Mouse (Mus musculus) cerebellum, adult 18-20 months (tissue): ENCODE data around the gene Enho.

Experiments used
- DNase-seq, 2 experiments: peaks; one replicate each; pipeline ENCODE4 v3.0.0; 2021

The Enho gene

DNA sequence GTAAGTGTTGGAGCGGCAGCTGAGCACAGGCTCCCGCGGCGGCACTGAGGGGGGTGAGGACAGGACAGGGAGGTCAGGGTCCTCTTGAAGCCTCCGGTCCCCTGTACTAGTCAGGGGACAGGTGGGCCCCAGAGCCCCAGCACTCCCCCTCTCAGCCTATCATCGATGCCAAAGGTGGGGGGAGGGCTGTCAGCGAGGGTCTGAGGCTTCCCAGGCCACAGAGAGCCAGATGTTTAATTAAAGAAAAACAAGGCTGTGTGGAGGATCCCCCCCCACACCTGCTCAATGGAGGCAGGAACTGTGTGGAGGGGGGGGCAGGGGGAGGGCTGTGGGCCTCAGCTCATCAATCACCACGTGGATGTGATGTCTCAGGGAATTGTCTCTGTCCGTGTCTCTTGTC, 23.5 kb upstream of the Enho start:
- no peak for DNase-seq

DNA sequence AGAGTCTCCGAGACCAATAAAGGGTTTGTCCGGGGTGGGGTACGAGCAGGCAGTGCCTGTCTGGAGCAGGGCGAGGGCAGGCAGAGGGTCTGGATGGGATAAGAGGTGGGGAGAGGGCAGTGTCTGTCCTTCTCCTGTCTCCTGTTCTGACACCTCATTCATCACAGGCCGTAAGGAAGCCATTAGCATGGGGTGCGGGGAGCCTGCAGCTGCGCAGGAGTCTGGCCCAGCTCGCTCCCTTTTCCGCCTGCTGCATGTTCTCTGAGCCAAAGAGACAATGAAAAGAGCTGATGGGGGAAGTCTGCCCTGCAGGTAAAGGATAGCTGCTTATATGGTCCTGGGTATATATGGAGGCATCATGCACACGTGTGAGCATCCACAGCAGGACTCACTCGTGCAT, 22.6 kb upstream of the Enho start:
- no peak for DNase-seq

DNA sequence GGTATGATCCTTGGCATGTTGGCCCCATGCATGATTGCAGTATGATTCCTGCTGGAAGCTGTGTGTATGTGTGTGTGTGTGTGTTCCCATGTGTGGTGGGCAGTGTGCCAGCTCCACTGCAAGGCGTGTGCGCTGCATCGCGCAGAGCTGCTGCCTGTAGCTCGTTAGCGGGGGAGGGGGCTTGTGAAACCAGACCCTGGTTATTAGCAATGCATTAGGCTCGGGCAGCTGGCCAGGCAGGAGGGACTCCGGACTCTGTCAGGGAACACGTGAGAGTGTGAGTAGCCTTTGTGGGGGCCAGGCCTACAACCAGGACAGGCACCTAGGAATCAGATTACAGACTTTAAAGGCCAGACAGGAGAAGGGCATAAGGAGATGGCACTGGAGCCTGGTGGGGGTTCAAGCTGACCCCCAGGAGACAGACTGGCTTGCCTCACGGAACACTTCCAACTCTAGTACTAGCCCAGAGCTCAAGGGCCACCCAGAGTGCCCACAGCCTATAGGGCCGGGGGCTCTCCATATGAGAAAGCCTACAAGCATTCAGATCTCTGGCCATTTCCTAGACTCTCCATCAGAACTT, 20.8 kb upstream of the Enho start:
- no peak for DNase-seq

DNA sequence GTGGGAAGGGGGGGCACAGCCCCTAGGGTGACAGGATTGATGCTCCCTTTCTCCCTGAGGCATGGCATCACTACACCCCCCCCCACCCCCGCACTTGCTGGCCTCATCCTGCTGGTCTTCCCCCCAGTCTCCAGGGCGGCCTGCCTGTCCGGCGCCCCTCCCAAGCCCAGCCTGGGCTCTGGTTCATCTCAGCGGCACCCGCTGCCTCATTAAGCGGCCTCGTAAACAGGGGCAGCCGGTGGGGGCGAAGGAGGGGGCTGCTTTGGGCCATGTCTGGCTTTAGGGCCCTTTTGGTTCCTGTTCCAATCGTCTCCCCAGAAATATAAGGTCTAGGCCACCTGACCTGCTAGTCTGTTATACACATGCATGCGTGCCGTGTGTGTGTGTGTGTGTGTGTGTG, 19.4 kb upstream of the Enho start:
- no peak for DNase-seq

DNA sequence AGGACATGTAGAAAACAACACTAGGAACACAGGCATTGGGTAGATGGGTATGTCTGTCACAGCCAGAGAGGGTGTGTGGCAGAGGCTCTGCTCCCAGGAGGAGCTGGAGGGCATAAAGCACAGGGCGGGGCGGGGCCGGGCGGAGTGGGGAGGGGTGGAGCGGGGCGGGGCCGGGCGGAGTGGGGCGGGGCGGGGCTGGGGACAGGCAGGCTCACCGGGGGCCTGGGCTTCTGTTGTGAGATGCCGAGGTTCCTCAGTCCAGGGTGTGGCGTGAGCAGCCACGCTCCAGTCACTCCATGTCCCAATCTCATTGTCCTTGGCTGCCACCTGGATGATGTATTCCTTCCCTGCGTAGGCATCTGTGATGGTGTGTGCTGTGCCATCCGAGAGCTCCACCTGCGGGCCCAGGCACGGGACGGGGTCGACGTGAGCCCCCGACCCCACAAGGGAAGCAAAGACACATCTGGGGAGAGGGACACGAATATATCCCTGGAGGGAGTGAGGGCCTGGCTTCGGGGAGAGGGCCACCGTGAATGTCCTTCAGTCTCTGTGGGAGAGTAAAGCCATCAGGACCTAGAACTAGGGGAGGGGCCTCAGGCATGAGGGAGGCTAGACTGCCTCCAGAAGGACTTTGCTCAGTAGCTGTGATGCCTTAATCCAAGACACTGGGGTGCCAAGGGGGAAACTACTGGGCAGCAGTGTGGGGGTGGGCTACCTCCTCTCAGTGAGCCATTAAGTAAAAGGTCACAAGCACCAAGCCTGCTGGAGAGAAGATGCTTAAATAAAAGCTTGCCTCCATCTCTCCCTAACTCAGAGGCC, 18.7 kb upstream of the Enho start:
- DNase-seq, result no peak

DNA sequence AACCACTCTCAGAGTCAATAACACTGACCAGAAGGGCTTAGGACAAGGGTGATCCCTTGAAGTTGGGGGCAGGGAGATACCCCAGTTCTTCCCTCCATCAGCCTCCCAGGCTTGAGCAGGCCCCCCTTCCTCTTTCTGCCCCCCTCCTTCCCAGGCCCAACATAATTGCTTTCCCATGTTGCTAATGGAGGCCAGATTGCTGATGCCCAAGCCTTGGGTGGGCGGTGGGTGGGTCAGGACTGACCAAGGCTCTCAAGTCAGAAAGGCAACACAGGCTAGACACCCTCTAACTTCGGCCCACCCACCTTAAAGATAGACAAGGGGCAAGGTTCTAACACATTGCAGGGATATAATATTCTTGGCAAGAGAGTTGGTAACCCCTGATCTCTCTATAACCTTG, 15.4 kb upstream of the Enho start:
- no peak for DNase-seq

DNA sequence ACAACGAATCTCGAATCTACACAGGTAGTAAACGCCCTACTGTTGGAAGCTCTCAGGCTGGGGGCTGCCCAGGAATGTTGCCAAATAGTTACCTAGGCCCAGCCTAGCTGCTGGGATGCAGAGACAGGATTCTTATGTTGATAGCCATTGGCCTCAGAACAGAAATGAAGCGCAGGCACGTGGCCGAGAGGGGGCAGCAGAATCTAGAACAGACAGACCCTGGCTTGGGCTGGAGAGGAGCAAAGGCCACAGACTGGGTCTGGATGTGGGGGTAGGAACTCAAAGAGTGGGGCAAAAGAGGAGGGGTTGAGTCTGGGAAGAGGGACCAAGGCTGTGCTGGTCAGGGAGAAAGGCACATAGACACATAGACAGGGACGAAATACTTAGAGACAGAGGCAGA, 14.1 kb upstream of the Enho start:
- peak; percentile 79 to 81 for DNase-seq

DNA sequence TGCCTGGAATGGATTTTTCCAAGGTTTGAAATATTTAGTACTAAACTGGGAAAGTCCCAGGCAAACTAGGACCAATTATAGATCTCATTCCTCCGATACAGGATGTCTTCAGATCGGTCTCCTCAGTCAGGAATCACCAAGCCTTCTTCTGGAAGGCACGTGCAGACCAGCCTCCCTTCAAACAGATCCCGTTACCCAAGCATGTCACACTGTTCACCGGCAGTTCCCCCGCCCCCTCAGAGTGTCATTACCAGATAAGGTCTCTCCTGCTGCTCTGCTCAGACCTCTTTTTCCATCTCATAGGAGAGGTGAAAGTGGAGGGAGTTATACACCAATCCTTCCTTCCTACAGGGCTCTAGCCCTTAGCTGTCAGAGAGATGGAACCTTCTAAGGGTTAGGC, 13.6 kb upstream of the Enho start:
- no peak for DNase-seq

DNA sequence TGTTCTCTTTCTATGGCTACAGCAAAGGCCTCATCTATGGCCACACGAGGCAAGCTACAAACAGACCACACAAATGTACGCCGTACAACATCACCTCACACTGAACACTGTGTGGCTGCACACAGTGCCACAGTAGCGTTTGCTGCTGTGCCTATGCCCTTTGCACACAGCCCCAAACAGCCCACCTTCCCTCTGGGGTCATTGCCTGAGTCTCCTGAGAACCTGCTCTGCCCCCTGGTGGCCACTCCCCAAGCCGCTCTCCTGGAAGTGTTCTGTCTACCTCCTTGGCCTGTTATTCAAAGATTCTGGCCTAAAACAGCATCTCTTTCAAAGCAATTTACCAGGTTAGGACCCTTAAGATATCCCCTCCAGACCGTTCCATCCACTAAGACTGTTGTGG, 13.2 kb upstream of the Enho start:
- peak; percentile 80 to 87 for DNase-seq

DNA sequence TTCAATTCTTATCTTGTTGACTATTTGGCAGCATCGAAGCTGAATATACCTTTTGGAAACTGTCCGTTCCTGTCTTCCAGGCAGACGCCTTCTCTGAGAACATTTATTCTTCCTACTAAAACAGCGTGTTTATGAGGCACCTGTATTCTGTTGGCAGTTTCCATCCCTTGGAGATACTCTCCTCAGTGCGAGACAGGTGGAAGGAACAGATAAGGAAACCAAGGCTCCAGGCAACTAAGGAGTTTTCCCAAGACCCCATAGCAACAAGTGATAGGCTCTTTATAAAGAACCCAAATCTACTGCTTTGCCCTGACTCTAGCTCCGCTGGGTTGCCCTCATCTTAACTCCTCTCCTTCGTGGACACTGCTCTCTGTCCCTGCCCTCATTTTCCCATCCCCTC, 8.5 kb upstream of the Enho start:
- no peak for DNase-seq

DNA sequence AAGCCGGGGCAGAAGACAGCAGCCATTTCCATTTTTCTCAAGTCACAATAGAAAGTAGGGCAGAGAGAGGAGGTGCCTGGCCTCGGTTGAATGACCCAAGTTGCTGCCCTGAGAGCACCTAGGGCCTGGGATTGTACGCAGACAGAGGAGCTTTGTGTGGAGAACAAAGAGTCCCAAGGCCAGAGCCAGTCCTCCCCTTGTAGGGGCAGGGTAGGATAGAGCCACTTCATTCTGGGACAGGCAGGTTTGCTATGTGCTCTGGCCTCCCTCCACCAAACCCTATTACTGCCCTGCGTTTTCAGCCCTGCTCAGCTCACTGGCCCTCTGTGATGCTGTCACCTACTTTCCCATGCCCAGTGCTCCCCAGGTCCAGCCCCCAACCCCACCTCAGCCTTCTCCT, 8.0 kb upstream of the Enho start:
- no peak for DNase-seq

DNA sequence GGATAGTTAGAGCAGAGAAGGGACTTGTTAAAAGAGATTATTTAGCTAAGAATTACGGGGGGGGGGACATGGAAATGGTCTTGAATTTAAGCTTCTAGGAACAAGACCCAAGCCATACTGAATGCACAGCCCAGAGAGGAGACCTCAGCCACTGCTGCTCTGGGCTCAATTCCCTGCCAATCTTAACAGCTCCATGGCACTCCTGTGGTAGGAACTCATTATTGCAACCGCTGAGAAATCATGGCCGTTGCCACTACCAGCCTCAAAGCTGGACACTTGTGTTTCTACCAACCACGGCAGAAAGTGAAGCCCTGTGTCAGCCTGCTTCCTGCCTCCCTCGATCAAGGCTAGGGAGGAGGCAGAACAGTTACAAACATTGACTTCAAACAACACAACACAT, 5.4 kb upstream of the Enho start:
- DNase-seq, result peak; percentile 55 to 60

DNA sequence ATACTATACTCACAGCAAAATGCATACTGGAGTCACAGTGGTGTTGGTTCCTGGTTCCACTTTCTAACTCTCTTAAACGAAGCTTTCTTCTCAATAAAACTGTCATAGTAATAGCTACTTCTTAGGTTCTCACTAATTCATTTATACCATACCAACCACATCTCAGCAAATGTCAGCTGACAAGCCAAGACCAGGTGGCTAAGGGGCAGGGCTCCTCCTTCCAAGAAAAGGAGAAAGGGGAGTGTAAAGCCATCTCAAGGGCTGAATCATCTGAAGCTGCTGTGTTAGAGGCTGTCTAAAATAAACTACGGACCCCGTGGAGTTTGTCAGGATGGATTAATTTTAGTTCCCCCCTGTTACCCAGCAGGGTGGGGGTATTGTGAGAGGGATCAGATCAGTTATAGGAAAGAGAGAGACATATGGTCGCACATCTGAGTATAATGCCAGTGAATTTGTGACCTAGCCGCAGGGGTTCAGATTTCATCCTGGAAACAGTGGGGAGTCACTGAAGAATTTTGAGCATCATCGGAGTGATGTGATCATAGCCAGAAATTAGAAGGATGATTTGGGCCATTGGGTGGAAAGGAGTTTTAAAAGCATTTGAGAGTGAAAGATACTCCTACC, 1.2 kb upstream of the Enho start:
- no peak for DNase-seq

DNA sequence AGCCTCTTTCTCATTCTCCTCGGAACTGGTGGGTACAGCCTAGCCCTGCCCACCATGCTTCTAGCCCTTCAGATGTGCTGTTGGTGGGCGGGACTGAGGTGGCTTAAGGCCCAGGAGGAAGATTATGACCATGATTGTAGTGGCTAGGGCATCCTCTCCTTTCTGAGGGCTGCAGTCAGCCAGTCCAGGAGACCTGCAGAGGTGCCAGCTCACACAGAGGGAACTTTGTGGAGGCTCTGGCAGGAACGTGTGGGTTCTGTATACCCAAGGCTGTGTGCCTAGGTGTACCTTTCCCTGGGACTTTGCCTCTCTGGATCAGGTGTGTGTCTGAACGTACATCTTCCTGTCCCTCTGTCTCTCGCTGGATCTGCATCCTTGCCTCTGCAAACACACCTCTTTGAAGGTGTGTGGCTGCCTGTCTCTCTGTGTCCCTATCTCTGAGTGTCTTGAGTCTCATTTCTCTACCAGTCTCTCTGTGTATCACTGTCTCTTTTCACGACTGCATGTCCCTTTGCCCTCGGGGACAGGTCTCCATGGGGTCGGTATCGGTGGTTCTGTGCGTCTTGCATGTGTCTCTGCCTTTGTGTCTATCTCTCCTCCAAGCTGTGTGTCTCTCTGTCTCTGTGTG, 796 bp downstream of the Enho start:
- DNase-seq, result peak; percentile 49 to 60

DNA sequence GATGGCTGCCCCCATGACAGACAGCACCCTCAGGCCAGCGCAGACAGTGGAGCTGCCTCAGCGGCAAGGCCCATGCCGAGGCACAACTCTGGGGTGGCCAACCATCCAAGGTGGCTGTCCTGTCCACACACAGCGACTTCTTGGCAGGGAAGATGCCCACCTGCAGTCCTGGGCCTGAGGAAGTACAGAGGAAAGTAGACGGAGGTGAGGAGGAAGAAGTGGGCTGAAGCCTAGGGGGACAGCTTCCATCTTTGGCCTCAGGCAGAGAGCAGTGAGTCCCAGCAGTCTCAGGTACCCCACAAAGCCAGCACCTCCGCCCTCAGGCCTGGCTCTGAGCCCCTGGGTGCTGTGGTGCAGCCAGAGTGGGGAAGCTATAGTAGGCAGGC, 1.3 kb downstream of the Enho start:
- peak in 1 of 2 experiments; percentile 52 for DNase-seq

DNA sequence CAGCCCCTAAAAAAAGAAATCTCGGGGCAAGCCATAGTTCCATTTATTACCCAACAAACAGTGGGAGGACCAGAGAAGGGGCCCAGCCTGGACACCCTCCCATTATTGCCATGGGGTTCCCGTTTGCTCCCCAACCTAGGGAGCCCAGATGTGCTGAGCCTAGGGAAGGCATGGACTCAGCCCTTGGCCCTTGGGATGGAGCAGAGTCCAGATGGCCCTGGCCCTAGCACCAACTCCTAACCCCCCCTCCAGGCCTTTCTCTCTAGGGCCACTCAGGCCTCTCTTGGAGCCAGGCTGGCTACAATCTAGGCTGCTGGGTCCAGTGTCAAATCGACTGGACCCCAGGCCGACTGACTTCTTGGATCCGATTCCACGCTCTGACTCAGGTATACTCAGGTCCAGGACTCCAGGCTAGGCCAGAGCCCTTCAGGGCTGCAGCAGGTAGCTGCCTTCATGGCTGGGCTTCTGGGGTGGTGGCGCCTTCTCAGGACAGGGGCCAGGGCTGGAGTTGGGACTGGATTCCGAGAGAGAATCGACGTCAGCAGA, 1.9 kb downstream of the Enho start:
- DNase-seq, result no peak

DNA sequence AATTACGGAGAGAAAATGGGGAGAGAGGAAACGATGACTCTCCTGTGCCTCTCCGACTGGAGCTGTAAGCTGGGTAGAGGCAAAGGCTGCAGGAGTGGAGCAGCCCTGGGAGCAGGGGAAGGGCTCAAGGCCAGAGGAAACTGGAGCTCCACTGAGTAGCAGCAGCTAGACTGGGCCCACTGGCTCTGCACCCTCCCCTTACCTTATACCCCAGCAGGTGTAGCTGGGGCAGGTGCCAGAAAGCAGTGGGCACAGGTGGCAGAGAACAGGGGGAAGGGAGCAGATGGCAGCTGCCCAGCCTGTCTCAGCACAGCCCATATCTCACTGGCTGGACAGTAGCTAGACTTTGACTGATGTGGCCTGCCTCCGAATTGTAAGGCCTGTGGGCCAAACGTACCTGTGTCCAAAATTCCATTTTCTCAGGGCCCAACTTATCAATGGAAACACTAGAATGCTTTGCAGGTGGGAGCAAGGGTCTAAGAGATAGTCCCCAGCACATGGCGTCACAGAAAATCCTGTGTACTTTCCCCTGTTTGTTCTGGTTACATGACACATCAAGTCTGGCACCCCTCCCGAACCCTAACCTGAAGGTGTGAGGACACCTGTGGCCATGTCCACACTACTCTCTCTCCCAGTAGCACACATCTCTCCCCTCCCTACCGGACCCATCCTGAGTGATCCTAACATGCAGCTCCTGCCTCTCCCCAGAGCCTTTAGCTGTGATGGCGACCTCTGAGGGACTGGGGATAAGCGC, 3.1 kb downstream of the Enho start:
- peak; percentile 83 to 86 for DNase-seq

DNA sequence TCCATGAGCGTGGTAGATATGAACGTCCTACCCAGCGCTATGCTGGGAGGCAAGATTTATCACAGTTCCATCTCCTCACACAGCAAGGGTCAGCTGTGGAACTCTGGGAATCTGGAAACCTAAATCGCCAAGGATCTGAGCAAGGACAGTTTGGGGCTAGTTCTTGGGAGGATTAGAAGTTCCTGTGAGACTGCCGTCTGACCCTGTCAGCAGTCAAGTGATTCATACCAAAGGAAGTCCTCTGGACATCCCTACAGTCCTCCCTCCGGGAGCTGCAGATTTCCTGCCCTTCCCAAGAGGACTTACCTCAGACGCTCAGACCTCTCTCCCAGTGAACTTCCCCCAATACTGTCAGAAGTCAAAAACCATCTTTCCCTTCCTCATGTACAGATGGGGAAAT, 3.8 kb downstream of the Enho start:
- DNase-seq, result no peak

DNA sequence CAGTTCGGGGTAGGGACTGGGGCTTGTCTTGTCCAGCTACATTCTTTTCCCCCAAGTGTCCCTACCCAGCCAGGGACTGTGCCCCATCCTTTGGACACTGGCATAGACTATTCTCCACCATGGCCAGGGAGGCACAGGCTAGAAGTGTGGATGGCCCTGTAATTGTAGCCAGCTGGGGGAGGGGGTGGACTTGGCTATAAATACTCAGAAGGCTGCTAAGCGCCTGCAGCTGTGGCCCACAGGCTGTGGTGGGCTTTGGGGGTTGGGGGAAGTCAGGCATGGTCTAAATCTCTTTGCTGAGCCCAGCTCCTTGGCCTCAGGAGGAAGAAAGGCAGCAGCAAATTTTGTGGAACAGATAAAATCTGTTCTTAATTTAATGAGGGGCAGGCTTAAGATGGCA, 4.2 kb downstream of the Enho start:
- DNase-seq, result no peak

DNA sequence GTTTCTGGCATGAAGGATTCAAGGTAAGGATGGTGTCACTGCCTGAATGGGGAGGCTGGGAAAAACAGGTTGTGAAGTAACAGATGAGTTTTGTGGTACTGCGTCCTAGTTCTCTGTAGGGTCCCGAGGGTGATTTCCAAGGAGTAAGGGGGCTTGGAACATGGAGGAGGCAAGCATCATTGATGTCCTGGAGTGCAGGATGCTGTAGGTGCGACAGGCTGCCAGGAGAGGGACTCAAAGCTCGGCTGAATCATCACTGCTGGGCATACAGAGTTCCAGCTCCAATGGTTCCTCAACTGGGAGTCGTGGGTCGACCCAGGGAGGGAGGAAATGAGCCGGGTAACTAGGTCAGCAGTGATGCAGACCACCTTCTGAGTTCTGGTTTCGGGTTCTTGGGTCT, 4.9 kb downstream of the Enho start:
- no peak for DNase-seq

DNA sequence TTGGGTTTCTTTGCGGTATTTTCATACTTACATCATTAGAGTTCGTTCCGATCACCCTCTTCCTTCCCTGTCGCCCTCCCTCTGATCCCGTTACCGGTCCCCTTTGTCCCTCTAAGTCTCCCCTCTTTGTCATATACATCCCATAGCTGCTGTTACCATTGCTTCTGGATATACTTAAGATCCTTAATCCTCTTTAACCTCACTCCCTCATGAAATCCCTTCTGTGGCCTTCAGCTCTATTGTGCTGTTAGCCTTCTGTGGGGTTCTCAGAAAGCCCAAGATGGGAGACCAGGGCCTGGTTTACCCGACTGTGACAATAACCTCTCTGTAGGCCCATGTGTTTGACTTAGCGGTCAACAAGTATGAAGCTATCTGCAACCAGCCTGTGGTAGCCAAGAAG, 5.5 kb downstream of the Enho start:
- DNase-seq, result no peak

DNA sequence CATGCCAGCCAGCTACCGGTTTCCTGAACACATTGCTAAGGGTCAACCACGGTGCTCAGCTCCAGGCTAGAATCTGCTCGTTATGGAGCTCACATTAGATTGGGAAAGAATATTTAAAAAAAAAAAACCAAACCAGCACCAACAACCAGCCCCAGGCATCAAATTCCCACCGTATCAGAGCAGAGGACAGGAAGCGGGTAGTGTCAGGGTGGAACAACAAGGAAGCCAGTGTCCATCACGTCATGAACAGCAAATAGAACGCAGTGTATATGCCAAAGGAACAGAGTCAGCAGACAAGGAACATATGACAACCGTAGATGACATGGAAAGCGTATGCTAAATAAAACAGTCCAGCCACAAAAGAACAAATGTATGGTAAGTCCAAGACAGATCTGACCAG, 7.1 kb downstream of the Enho start:
- DNase-seq, result no peak

DNA sequence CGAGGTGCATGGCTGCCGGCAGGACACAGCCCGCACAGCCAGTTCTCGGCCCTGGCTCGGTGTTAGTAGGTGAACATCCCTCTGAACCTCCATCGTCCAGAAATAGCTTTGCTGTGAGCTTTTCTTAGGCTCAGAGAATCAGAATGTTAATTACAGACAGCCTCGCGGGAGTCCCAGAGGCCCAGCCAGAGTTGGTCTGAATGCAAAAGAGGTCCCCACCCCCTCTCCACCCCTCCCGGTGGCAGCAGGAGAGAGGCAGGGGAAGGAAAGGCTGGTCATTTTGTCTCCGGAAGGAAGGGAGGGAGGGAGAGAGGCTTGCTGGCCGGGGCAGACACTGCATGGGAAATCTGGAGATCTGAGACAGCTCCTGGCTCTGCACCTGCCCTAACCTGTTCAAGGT, 8.7 kb downstream of the Enho start:
- peak in 1 of 2 experiments; percentile 71 for DNase-seq
